Mouse (Mus musculus) urinary bladder, adult 2 months (tissue): ENCODE measurements around the gene Pnmal1. TPM values are rescaled to one million over a fixed set of nuclear protein-coding genes. Genes with fewer than 3 reads are reported as not detected.

Source experiments
- DNase-seq: peaks from one replicate; pipeline ENCODE4 v3.0.0; 2022; ENCODE audit warnings: low spot score
- polyA plus RNA-seq: library from polyadenylated mRNA; depleted of rRNA; stranded (reverse); fragments of >200 nt; gene quantifications from 2 replicates; pipeline ENCODE4 v1.2.3, GENCODE M21; 2012; rRNA removed

The Pnmal1 gene
- polyA plus RNA-seq, 1 experiment: 0.03 TPM

GRCm38 (mm10) chr7:16995345-16995744, 35.9 kb downstream of the Pnmal1 start:
- no peak for DNase-seq

GRCm38 (mm10) chr7:16999233-16999632, 39.8 kb downstream of the Pnmal1 start:
- DNase-seq: no peak

- DNase-seq: peak; percentile 91
Observed at GRCm38 (mm10) chr7:16999650-17000049, 40.2 kb downstream of the Pnmal1 start.

GRCm38 (mm10) chr7:17002375-17003195, 43.1 kb downstream of the Pnmal1 start:
- no peak for DNase-seq

- DNase-seq: no peak
Observed at GRCm38 (mm10) chr7:17003230-17003960, 43.9 kb downstream of the Pnmal1 start.

- DNase-seq: no peak
Observed at GRCm38 (mm10) chr7:17004716-17005115, 45.2 kb downstream of the Pnmal1 start.

GRCm38 (mm10) chr7:17007300-17007699, 47.8 kb downstream of the Pnmal1 start:
- no peak for DNase-seq

- no peak for DNase-seq
Observed at GRCm38 (mm10) chr7:17009326-17010009, 50.0 kb downstream of the Pnmal1 start.

- no peak for DNase-seq
Observed at GRCm38 (mm10) chr7:17010010-17010347, 50.5 kb downstream of the Pnmal1 start.

GRCm38 (mm10) chr7:17011909-17012590, 52.6 kb downstream of the Pnmal1 start:
- no peak for DNase-seq

Other genes with a start within 250 kb of the Pnmal1 start
- gene Ceacam9, start 237.8 kb upstream of the Pnmal1 start, polyA plus RNA-seq: not detected in 2 replicates
- gene Ap2s1, start 221.3 kb upstream of the Pnmal1 start, polyA plus RNA-seq: 190 and 236 TPM in 2 replicates
- 213 and 249 TPM in 2 replicates for gene Slc1a5, start 178.3 kb upstream of the Pnmal1 start, polyA plus RNA-seq
- gene Strn4, start 143.8 kb upstream of the Pnmal1 start, polyA plus RNA-seq: 78.6 and 101 TPM in 2 replicates
- 17.2 and 21.3 TPM in 2 replicates for gene Fkrp, start 142.9 kb upstream of the Pnmal1 start, polyA plus RNA-seq
- 19.2 and 24.4 TPM in 2 replicates for gene Prkd2, start 116.8 kb upstream of the Pnmal1 start, polyA plus RNA-seq
- 61.5 and 82.9 TPM in 2 replicates for gene Dact3, start 84.4 kb upstream of the Pnmal1 start, polyA plus RNA-seq
- gene Gng8, start 67.9 kb upstream of the Pnmal1 start, polyA plus RNA-seq: 26.7 and 27.5 TPM in 2 replicates
- 3.9 and 5.1 TPM in 2 replicates for gene Ptgir, start 53.2 kb upstream of the Pnmal1 start, polyA plus RNA-seq
- 182 and 223 TPM in 2 replicates for gene Calm3, start 35.6 kb upstream of the Pnmal1 start, polyA plus RNA-seq
- 0.83 and 1.4 TPM in 2 replicates for gene Pnmal2, start 15.0 kb upstream of the Pnmal1 start, polyA plus RNA-seq
- gene Gm42372, start 23.4 kb downstream of the Pnmal1 start, polyA plus RNA-seq: 0.06 TPM in 1 of 2 replicates, not detected in the other
- 9.5 and 9.6 TPM in 2 replicates for gene Ccdc8, start 33.0 kb downstream of the Pnmal1 start, polyA plus RNA-seq
- gene Ppp5c, start 68.2 kb downstream of the Pnmal1 start, polyA plus RNA-seq: 104 and 116 TPM in 2 replicates
- gene Hif3a, start 102.7 kb downstream of the Pnmal1 start, polyA plus RNA-seq: 1.5 and 4.1 TPM in 2 replicates
- 0.08 and 0.18 TPM in 2 replicates for gene Psg16, start 114.4 kb downstream of the Pnmal1 start, polyA plus RNA-seq
- 0.01 TPM in 1 of 2 replicates, not detected in the other for gene Ceacam3, start 190.6 kb downstream of the Pnmal1 start, polyA plus RNA-seq
- gene Psg29, start 243.8 kb downstream of the Pnmal1 start, polyA plus RNA-seq: not detected in 2 replicates